Mouse (Mus musculus): Measurements from ENCODE around the gene Col18a1. TPM values are rescaled to one million over a fixed set of nuclear protein-coding genes. Genes with fewer than 3 reads are reported as not detected.

Col18a1 gene
- total RNA-seq, 2 experiments from 2014 or later, result not detected

DNA sequence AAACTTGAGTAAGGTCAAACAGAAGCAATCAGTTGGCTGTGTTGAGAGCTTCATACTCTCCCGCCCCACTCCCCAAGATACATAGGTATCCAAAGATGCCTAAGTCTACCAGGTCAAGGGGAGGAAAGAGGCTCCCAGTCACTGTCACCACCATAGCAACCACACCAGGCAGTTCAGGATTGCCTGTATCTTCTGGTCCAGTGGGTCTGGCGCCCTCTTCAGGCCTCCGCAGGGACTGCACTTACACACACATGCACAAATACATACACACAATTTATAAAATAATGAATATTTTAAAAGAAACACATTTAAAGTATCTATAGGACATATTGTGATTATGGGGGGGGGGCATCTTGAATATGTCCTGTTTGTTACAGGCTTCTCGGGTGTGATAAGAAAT, 45.8 kb downstream of the Col18a1 start:
- ATAC-seq (replicated peaks; ENCODE audit: low FRiP score, low TSS enrichment, poor library complexity, severe bottlenecking), result no peak

DNA sequence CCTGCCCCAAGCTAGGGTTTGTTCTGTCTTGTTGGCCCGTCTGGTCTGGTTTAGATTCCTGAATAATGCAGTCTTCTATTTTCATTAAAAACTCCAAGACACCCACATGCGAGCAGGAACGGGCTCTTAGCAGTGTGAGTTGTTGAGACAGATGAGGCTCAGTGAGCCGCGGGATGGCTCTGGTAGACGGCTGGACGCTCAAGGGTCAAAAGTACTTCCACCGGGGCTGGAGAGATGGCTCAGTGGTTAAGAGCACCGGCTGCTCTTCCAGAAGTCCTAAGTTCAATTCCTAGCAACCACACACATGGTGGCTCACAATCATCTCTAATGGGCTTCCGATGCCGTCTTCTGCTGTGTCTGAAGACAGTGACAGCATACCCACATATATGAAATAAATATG, 46.9 kb downstream of the Col18a1 start:
- ATAC-seq (replicated peaks; ENCODE audit: low FRiP score, low TSS enrichment, poor library complexity, severe bottlenecking), result no peak

DNA sequence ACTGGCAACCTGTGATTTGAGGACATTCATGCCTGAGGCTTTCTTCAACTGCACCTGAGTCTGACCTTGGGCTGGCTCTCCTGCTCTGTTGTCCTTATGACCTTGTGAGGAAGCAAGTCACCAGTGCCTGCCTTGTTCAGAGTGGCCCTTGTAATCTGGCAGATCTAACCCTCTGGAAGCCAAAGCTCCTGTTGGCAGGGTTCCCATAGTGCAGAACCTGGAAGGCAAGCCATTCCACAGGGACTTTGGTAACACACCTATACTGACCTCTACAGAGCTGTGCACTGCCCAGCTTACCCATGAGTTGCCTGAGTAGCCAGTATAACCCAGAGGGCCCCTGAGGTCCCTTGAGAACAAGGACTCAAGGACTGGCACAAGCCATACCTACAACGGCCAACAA, 48.0 kb downstream of the Col18a1 start:
- no peak for ATAC-seq (replicated peaks; ENCODE audit: low FRiP score, low TSS enrichment, poor library complexity, severe bottlenecking)

DNA sequence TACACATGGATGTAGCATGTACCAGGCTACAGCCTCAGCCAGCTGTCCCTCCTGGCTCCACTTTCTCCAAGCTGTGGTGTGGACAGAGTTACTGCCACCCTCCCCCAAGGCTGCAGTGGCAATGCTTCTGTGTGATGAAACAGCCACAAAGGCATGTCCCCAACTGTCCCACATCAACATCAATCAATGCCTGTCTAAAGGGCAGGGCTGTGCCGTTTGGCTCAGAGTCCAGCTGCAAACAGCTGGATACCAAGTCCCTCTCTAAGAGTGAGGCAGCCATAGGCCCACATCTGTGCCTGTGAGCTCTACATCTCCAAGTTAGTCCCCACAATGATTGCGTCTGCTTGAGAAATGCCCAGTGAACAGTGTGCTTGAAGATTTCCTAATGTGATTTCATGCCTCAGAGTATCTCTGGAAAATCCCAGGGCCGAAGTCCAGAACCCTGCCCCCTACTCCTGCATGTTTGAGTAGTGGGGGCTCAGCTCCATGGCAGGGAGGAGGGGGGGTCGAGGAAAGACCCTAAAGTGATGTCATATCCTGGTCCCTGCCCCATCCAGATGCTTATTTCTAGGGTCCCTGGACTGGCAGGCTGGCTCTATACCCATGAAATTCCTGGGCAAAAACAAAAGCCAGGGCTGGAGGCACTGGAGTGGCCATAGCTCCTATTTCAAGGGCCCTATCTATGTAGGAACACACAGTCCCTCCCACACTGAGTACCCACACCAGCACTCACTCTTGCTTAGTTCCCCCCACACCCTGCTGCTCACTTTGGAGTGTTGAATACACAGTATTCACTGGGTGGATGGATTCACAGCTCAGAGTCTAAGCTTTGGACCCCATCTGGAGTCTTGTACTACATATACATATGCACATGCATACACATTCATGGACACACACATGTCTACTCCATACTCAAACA, 49.6 kb downstream of the Col18a1 start:
- ATAC-seq (replicated peaks; ENCODE audit: low FRiP score, low TSS enrichment, poor library complexity, severe bottlenecking), result no peak

DNA sequence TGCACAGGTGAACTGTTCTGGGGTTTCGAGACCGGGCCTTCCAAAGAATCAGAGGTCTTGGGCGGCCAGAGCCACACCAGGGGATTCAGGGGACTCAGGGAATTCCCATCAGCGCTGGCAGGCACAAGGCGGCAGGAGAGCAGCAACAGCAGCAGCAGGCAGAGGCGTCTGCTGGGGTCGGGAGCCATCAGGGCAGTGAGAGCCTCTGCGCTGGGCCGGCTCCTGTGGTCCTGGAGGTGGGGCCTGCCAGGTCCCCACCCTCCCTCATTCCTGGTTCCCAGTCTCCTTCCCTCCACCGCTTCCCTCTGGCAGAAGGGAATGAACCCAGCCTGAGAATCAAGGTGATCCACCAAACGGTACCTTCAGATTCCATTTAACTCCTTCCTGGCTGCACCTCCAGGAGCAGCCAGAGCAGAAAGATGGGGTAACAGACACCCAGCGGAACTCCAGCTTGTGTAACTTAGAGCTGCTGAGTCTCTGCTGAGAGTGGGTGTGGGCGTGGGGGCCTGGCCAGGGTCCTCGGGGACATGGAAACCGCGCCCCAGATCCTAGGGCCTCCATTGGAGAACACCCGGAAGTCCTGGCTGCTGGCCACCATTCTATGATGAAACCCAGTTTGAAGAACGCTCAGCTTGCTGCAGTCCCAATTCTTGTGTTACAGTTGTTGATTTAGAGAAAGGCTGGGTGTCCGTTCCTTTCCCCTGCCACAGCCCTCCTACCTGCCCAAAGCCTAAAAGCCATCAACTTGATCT, 52.7 kb downstream of the Col18a1 start:
- ATAC-seq (replicated peaks; ENCODE audit: low FRiP score, low TSS enrichment, poor library complexity, severe bottlenecking), result no peak

DNA sequence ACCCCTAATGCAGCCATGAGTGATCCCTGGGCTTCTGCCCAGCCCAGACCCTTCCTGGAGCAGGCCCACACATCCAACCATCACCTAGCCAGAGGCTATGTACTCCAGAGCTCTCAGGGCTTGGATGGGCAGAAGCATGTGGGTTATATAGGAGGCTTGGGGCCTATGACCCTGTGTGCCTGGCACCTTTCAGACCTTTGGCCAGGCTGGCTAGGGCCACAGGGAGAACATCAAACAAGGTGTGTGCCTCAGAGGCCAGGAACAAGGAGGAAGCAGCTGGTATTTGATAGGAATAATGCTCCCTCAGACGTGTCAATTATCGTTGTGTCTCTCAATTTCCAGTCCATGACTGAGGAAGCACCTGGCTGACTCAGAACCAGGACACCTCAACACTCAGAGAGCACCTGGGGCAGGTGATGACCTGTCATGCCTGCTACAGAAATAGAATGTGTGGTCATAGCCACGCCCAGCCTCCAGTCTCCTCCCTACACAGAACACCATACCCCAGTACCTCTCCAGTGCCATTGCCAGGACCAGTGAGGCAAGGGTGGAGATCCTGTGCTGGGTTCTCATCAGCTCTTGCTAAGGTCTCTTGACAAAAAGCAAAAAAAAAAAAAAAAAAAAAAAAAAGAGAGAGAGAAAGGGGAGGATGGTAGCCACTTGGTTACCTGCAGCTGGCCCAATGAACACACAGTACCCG, 54.6 kb downstream of the Col18a1 start:
- ATAC-seq (replicated peaks; ENCODE audit: low FRiP score, low TSS enrichment, poor library complexity, severe bottlenecking), result no peak

DNA sequence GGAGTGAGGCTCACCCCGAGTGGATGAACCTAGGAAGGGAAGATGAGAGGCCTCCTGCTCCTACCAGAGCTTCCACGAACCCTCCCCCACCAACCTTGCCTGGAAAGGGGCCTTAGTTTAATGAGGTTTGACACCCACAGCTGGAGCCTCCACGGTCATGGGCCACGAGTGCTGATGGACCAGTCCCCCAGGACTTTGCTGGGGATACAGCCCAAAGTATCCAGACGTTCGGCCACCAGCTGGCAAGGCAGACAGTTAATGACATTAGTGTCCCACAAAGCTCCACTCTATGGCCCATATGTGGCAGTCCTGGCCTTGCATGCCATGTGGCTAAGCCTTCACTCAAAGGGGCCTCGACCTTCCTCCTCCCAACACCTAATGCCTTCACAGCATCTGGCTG, 55.5 kb downstream of the Col18a1 start:
- no peak for ATAC-seq (replicated peaks; ENCODE audit: low FRiP score, low TSS enrichment, poor library complexity, severe bottlenecking)

- no peak for ATAC-seq (replicated peaks; ENCODE audit: low FRiP score, low TSS enrichment, poor library complexity, severe bottlenecking)
Observed at GRCm38 (mm10) chr10:77110010-77110409, 56.3 kb downstream of the Col18a1 start.

- no peak for ATAC-seq (replicated peaks; ENCODE audit: low FRiP score, low TSS enrichment, poor library complexity, severe bottlenecking)
Observed at GRCm38 (mm10) chr10:77108106-77108505, 58.2 kb downstream of the Col18a1 start.

GRCm38 (mm10) chr10:77104327-77104726, 62.0 kb downstream of the Col18a1 start:
- no peak for ATAC-seq (replicated peaks; ENCODE audit: low FRiP score, low TSS enrichment, poor library complexity, severe bottlenecking)

DNA sequence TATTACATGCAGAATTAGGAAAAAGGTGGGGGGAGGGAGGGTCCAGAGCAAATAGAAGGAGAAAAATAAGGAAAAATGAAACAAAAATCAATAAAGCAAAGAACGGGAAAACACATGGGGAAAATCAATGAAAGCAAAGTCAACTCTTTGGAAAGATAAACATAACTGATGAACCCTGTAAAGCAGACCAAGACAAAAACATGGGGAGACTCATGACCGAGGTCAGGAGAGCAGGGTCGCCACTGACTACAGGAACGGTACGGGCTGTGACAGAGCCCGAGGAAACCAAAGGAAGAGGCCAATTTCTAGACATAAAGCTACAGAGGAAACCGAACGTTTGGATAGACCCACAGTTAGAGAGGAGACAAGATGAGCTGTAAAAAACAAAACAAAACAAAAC, 62.7 kb downstream of the Col18a1 start:
- ATAC-seq (replicated peaks; ENCODE audit: low FRiP score, low TSS enrichment, poor library complexity, severe bottlenecking), result no peak

GRCm38 (mm10) chr10:77099777-77100176, 66.6 kb downstream of the Col18a1 start:
- no peak for ATAC-seq (replicated peaks; ENCODE audit: low FRiP score, low TSS enrichment, poor library complexity, severe bottlenecking)

GRCm38 (mm10) chr10:77098619-77099018, 67.7 kb downstream of the Col18a1 start:
- no peak for ATAC-seq (replicated peaks; ENCODE audit: low FRiP score, low TSS enrichment, poor library complexity, severe bottlenecking)

GRCm38 (mm10) chr10:77097890-77098200, 68.5 kb downstream of the Col18a1 start:
- no peak for ATAC-seq (replicated peaks; ENCODE audit: low FRiP score, low TSS enrichment, poor library complexity, severe bottlenecking)

DNA sequence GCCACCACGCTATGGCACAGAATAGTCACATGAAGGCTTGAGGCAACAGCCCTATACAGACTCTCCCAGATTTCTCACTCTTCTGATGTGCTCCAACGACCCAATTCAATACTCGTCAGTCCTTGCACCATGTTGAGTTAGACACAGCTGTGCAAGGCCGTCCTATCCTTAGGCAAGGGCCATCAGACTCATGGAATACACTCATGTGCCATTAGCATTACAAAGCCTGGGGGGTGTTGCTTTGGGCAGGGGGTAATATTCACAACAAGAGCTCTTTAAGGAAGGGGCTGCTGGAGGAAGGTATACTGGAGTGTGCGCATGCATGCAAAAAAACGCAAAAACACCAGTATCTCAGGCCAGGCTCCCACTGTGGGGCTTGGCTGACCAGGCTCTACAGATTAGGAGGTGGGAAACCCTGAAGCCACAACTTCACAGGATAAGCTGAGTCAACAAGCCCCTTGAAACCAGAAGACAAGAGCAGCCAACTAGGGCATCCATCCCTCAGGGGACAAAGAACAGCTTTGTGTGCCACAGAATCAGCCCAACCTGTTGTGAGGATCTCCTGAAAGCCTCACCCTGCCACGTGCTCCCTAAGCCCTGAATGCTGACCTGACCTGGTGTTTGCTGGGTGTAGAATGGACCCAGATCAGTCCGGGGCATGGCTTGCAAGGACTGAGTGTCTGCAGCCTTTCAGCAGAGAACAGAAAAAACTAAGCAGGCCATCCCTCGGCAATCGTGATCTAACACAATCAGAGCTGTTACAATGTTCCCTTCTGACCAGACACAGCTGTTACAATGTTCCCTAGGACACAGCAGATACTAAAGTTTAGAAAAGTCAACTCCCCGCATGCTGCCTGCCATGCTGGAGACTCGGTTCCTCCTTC, 69.1 kb downstream of the Col18a1 start:
- ATAC-seq (replicated peaks; ENCODE audit: low FRiP score, low TSS enrichment, poor library complexity, severe bottlenecking), result no peak

DNA sequence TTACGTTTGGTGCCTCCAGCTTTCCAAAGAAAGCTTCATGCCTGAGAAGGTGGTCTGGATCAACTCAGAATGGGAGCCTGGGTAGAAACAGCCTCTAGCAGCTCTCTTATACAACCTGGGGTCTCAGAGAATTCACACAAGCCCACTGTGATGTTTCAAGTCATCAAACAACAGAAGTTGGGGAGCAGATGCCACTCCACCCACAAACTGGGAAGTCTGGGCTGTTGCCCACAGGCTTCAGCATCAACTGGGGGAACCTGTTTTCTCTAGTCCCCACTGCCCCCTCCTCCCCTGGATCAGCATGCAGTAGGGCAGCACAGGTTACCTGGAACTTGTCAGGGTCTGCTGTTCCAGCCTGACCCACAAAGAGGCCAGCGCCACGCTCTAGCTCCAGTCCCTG, 70.7 kb downstream of the Col18a1 start:
- ATAC-seq (replicated peaks; ENCODE audit: low FRiP score, low TSS enrichment, poor library complexity, severe bottlenecking), result no peak

DNA sequence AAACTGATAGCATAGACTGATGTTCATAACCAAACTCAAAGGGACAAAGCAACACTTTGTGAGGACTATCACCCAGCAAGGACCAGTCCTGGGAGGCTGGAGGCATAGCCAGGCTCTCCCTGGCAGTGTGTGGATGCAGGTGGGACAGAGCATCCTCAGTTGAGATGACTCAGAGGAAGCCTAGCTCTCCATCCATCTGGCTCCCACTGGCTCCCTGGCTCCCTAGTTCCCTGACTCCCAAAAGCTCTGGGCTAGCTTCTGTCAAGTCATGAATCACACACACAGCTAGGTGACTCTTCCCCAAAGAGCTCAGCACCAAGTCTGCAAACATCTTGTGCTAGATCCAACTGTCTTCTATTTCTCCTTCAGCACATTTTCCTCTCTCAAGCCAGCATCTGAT, 72.5 kb downstream of the Col18a1 start:
- no peak for ATAC-seq (replicated peaks; ENCODE audit: low FRiP score, low TSS enrichment, poor library complexity, severe bottlenecking)

GRCm38 (mm10) chr10:77091538-77092097, 74.7 kb downstream of the Col18a1 start:
- no peak for ATAC-seq (replicated peaks; ENCODE audit: low FRiP score, low TSS enrichment, poor library complexity, severe bottlenecking)

DNA sequence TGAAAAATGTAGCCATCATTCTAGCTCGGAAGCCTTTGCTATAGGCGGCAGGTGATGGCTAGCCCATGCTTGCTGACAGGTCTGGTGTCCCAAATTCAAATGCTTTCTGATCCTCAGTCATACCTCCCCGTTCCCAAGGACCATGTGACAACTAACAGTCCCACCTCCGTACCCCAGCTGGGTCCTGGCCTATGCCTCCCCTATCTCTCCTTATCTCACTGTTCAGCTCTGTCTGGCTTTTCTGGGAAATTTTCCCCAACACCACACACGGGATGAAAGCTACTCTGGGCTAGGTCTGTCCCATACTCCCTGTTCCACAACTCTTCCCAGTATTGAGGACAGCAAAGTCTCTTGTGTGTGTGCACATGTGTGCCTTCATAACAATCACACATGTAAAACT, 76.3 kb downstream of the Col18a1 start:
- ATAC-seq (replicated peaks; ENCODE audit: low FRiP score, low TSS enrichment, poor library complexity, severe bottlenecking), result no peak

Measured in megakaryocyte-erythroid progenitor cell, adult 5-6 weeks (primary cell).